Mouse (Mus musculus) midbrain, embryonic 11.5 days (tissue): ENCODE data around the gene Mapk13. TPM values are rescaled to one million over a fixed set of nuclear protein-coding genes. Genes with fewer than 3 reads are reported as not detected.

Experiments used
- ATAC-seq: fragments of 200-750 bp; cut with Nextera tagmentation; 2 replicates; pipeline ENCODE4 v1.8.0; 2017; ENCODE audit warnings: moderate TSS enrichment, moderate library complexity; ENCODE audit not compliant: low FRiP score
- DNase-seq: peaks from one replicate; pipeline ENCODE4 v3.0.0; 2015; ENCODE audit warnings: low spot score; ENCODE audit errors: missing footprints
- H3K27ac ChIP-seq: fragments of 300-500 bp; sonication (generic); 2 replicates; pipeline ENCODE4 v1.5.1; 2014; ENCODE audit warnings: low read depth, low read length
- H3K27me3 ChIP-seq: fragments of 300-500 bp; sonication (generic); 2 replicates; pipeline ENCODE4 v1.6.1; 2014; ENCODE audit warnings: mild to moderate bottlenecking, low read length, moderate library complexity, mixed read lengths; ENCODE audit not compliant: control insufficient read depth, insufficient read depth
- H3K36me3 ChIP-seq: fragments of 300-500 bp; sonication (generic); 2 replicates; pipeline ENCODE4 v1.6.1; 2014; ENCODE audit warnings: mild to moderate bottlenecking, low read length, moderate library complexity, mixed read lengths; ENCODE audit not compliant: control insufficient read depth, insufficient read depth
- H3K4me1 ChIP-seq: fragments of 300-500 bp; sonication (generic); 2 replicates; pipeline ENCODE4 v1.6.1; 2014; ENCODE audit warnings: low read length; ENCODE audit not compliant: control insufficient read depth, insufficient read depth
- H3K4me2 ChIP-seq: fragments of 300-500 bp; sonication (generic); 2 replicates; pipeline ENCODE4 v1.6.1; 2014; ENCODE audit warnings: mild to moderate bottlenecking, moderate library complexity
- H3K4me3 ChIP-seq: fragments of 300-500 bp; sonication (generic); 2 replicates; pipeline ENCODE4 v1.5.1; 2014; ENCODE audit warnings: low read depth, low read length
- H3K9ac ChIP-seq: fragments of 300-500 bp; sonication (generic); 2 replicates; pipeline ENCODE4 v1.6.1; 2014; ENCODE audit warnings: low read length
- H3K9me3 ChIP-seq: fragments of 300-500 bp; sonication (generic); 2 replicates; pipeline ENCODE4 v1.6.1; 2016; ENCODE audit warnings: low read length; ENCODE audit not compliant: control insufficient read depth
- WGBS: fragments of 180-500 bp; shearing (Covaris S2); extraction: QIAGEN DNeasy Blood & Tissue Kit; methylation state at CpG from one replicate; pipeline ENCODE4 v1.1.7; 2014; 5-methylcytosine and 5-hydroxymethylcytosine counted together
- polyA plus RNA-seq: library from polyadenylated mRNA; unstranded; fragments of >200 nt; fragmentation: Nextera tagmentation; extraction: Ambion mirVana; gene quantifications from 2 replicates; pipeline ENCODE4 v1.2.1, GENCODE M21; 2014

Mapk13 gene
- polyA plus RNA-seq, 1 experiment from 2014 or later, result 1.2 TPM

DNA sequence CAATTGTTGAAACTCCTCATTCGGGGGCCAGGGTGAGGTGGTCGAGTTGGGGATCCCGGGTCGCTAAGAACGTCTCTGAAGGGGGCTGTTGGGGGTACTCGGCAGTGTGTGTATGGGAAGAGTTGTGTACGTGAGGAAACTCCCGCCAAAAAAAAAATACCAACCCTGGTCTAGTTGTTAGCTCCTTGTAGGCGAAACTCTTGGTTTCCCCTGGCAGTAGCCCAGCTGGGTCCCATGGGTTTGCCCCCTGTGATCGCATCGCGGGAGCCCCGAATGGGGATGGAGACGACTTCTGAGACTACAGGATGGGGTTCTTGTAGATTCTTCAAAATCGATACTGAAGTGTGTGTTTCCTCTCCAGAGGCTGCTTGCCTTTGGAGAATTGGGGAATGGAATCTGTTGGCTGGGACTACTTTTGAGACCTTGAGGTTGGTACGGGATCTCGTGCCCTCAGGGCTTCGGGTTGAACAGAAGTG lies 32.9 kb downstream of the Mapk13 start:
- no peaks in the 10 kb centered on the region for H3K9me3 ChIP-seq
- no peaks in the 10 kb centered on the region for H3K27me3 ChIP-seq
- DNase-seq (no peak), ATAC-seq (peak; percentile 23)
- H3K4me2 ChIP-seq, result peak overlapping the region; percentile 63
- 1% methylated on average over 18 of the region's 18 CpGs for WGBS
- peaks cover 25% of the 10 kb centered on the region for H3K4me1 ChIP-seq
- H3K4me3 ChIP-seq, result peak overlapping the region; percentile 100
- peaks cover 12% of the 10 kb centered on the region for H3K36me3 ChIP-seq
- no peak overlapping the region for H3K27ac ChIP-seq
- H3K9ac ChIP-seq, result peak overlapping the region; percentile 100

DNA sequence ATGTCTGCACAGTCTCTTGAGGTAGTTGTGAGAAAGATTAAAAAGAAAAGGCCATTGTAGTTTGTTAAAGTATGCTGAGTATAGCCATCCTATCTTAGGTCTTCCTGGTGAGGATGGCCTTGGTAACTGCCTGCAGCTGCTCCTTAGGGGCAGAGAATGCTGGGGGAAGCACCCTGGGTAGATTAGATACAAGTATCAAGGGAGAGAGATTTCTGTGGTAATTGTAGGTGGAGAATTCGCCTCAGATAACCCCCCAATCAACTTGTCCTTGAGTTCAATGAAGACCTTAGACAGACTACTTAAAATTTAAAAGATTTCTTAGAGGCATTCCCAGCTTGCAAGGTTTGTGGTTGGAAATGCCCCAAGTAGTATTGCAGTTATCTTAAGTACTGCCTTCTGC lies 34.2 kb downstream of the Mapk13 start:
- Histone ChIP-seq H3K9me3 (no peaks in the 10 kb centered on the region), H3K4me3 (no peak overlapping the region)
- 93% methylated on average over 1 of the region's 1 CpGs for WGBS

DNA sequence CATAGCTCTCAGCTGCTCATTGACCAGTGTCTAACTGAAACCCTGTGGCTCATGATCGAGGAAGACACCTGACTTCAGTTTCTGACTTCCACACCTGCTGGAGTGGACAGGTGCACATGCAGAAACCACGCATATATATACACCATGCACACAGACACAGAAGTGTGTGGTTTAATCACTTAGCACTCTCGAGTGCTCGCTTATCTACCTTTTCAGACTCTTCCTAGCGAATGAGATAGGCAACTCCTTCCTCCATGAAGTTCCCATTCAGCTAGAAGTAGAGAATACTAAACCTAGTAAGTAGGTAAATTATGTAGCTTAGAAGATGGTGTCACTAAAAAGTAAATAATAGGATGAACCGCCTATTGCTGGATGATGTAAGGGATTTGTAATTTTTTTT lies 35.9 kb downstream of the Mapk13 start:
- WGBS, result 94% methylated on average over 6 of the region's 6 CpGs
- Histone ChIP-seq H3K4me3 (no peak overlapping the region), H3K36me3 (peaks cover 29% of the 10 kb centered on the region), H3K9ac (no peak overlapping the region), H3K4me1 (peaks cover 17% of the 10 kb centered on the region), H3K4me2 (no peak overlapping the region), H3K27ac (no peak overlapping the region), H3K9me3 (no peaks in the 10 kb centered on the region), H3K27me3 (no peaks in the 10 kb centered on the region)
- ATAC-seq (no peak), DNase-seq (no peak)

More for the DNA sequence above, 34.2 kb downstream of the Mapk13 start:
- Histone ChIP-seq H3K27ac (no peak overlapping the region), H3K4me1 (peaks cover 25% of the 10 kb centered on the region), H3K9ac (no peak overlapping the region), H3K36me3 (peaks cover 21% of the 10 kb centered on the region), H3K27me3 (no peaks in the 10 kb centered on the region), H3K4me2 (no peak overlapping the region)
- DNase-seq (no peak), ATAC-seq (no peak)

DNA sequence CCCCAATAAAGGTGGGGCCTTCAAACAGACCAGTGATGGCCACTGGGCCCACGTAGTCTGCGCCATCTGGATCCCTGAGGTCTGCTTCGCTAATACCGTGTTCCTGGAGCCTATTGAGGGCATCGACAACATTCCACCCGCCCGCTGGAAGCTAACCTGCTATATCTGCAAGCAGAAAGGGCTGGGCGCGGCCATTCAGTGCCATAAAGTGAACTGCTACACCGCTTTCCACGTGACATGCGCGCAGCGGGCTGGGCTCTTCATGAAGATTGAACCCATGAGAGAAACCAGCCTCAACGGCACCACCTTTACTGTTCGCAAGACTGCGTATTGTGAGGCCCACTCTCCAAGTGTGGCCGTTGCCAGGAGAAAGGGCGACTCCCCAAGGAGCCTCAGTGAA lies 37.7 kb downstream of the Mapk13 start:
- no peak overlapping the region for H3K4me2 ChIP-seq
- H3K4me1 ChIP-seq, result peaks cover 11% of the 10 kb centered on the region
- no peak overlapping the region for H3K9ac ChIP-seq
- no peaks in the 10 kb centered on the region for H3K9me3 ChIP-seq
- no peak overlapping the region for H3K27ac ChIP-seq
- ATAC-seq, result no peak
- H3K36me3 ChIP-seq, result peaks cover 38% of the 10 kb centered on the region
- no peak for DNase-seq
- no peak overlapping the region for H3K4me3 ChIP-seq
- H3K27me3 ChIP-seq, result no peaks in the 10 kb centered on the region
- 96% methylated on average over 19 of the region's 19 CpGs for WGBS

DNA sequence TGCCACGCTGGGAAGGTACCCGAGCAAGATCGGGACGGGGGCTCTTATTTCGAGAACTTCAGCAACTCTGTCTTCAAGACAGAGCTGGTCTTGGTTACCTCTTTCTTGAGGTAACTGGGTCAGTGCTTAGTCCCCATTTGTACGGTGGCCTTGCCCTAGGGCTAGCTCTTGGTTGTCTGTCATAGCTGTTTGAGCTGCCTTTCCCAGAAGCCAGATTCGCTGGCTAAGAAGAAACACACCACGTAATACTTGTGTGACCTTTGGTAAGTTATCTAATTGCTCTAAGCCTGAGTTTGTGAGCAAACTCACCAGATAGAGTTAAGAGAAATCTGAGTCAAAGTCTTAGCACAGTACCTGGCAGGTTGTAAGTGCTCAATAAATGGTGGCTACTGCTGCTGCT lies 39.6 kb downstream of the Mapk13 start:
- 94% methylated on average over 8 of the region's 8 CpGs for WGBS
- H3K4me2 ChIP-seq, result no peak overlapping the region
- peaks cover 44% of the 10 kb centered on the region for H3K36me3 ChIP-seq
- no peak for ATAC-seq
- no peaks in the 10 kb centered on the region for H3K27me3 ChIP-seq
- H3K9ac ChIP-seq, result no peak overlapping the region
- DNase-seq, result no peak
- no peak overlapping the region for H3K4me3 ChIP-seq
- H3K9me3 ChIP-seq, result no peaks in the 10 kb centered on the region
- no peaks in the 10 kb centered on the region for H3K4me1 ChIP-seq
- no peak overlapping the region for H3K27ac ChIP-seq

DNA sequence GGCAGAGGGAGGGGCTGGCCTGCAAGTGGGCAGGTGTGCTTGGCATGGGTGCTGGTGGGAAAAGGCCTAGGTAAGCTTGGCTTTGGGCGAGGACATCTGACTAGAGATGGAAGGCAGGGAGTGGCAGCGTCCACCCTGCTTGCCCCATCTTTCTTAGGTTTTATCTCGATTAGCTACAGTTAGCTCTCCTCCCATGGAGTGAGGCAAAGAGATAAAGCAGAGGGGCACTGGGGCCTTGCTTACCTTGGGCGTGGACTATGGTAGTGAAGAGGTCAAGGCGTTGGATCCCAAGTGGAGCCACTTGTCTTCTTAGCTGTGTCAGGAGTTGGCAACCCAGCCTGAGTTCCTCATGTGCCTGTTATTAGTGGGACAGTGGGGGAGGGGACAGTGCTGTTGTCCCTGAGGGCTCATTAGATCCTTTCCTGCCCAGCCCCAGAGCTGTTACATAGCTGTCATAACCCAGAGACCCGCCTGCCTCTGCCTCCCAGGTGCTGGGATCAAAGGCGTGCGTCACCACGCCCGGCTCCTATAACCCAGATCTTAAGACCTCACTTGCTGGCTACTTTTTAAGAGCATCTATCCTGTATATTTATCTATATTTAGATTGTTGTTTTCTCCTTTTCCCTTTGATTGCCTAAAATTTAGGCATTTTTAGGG lies 40.2 kb downstream of the Mapk13 start:
- H3K9ac ChIP-seq, result no peak overlapping the region
- 98% methylated on average over 10 of the region's 10 CpGs for WGBS
- H3K4me1 ChIP-seq, result no peaks in the 10 kb centered on the region
- DNase-seq (no peak), ATAC-seq (no peak)
- H3K36me3 ChIP-seq, result peaks cover 44% of the 10 kb centered on the region
- no peaks in the 10 kb centered on the region for H3K9me3 ChIP-seq
- no peaks in the 10 kb centered on the region for H3K27me3 ChIP-seq
- no peak overlapping the region for H3K27ac ChIP-seq
- no peak overlapping the region for H3K4me3 ChIP-seq
- no peak overlapping the region for H3K4me2 ChIP-seq

DNA sequence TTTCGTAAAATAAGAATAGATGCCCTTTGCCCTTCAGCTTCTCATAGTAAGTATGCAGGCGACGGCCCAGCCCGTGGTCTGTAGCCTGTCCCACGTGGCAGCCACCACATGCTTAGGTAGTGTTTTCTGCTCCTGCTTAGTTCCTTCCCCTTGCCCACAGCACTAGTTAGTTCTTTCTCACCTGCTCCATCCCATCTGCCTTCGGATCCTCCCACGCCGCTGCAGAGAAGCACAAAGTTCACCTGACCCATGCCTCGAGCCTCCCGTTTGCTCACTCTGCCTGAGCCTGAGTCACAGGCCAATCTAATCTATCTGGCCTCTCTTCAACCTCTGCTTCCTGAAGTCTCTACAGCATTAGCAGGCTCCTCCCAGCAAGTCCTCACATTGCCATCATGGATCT lies 43.2 kb downstream of the Mapk13 start:
- WGBS, result 95% methylated on average over 10 of the region's 10 CpGs
- no peak for DNase-seq
- no peak overlapping the region for H3K4me3 ChIP-seq
- peaks cover 41% of the 10 kb centered on the region for H3K36me3 ChIP-seq
- no peak for ATAC-seq
- no peaks in the 10 kb centered on the region for H3K9me3 ChIP-seq
- H3K4me2 ChIP-seq, result no peak overlapping the region
- H3K9ac ChIP-seq, result no peak overlapping the region
- no peaks in the 10 kb centered on the region for H3K4me1 ChIP-seq
- no peak overlapping the region for H3K27ac ChIP-seq
- H3K27me3 ChIP-seq, result no peaks in the 10 kb centered on the region

DNA sequence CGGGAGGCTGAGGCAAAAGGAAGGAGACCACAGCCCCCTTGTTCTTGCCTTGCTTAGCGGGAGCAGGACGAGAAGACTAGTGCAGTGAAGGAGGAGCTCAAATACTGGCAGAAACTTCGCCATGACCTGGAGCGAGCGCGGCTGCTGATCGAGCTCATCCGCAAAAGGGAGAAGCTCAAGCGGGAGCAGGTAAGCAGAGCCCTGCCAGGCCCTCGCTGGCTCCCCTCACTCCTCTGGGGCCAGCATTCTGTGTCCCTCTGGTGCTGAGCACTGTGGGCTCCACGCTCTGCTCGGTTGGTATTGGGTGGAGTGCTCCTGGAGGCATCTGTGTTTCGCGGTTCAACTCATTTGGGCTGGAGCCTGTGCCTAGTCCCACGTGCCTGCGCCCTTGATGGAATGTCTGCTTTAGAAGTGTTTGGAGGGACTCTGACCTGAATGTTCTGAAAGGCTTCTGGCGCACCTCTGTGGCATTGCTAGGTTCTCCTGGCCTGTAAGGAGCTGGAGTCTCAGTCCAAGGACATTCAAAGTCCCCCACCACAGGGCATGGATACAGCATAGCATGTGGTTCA lies 45.5 kb downstream of the Mapk13 start:
- Histone ChIP-seq H3K27me3 (no peaks in the 10 kb centered on the region), H3K36me3 (peaks cover 44% of the 10 kb centered on the region), H3K9me3 (no peaks in the 10 kb centered on the region), H3K9ac (no peak overlapping the region), H3K4me3 (no peak overlapping the region), H3K4me2 (no peak overlapping the region), H3K4me1 (no peaks in the 10 kb centered on the region), H3K27ac (no peak overlapping the region)
- WGBS, result 94% methylated on average over 18 of the region's 18 CpGs
- ATAC-seq (no peak), DNase-seq (peak; percentile 84)

DNA sequence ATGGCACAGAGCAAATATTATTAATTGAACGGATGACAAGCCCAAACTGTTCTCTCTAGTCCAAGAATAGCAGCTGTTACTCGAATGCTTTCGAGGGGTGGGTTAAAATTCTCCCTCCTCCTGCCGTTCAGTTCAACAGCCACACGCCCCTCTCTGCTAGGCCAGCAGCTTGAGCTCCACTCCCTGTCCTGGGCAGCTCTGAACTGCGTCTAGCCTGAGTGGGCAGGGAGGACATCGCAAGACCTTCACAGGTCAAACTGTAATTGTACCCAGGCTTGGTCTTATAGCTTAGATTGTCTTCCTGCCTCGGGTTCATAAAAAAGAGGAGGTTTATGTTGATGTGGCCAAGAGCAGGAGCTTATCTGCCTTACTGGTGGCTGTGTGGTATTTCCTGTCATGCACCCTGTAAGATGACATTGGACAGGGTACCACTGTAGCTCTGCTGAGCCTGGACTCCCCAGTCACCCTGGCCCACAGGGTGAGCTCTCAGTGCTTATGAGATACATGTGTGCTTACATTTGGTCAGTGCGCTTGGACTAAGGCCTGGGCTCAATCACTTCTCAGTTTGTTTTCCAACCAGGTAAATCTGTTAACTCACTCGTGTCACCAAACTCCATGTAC lies 46.4 kb downstream of the Mapk13 start:
- Histone ChIP-seq H3K27me3 (no peaks in the 10 kb centered on the region), H3K27ac (no peak overlapping the region), H3K4me1 (no peaks in the 10 kb centered on the region), H3K4me2 (no peak overlapping the region), H3K9me3 (no peaks in the 10 kb centered on the region), H3K9ac (no peak overlapping the region), H3K4me3 (no peak overlapping the region), H3K36me3 (peaks cover 43% of the 10 kb centered on the region)
- WGBS, result 91% methylated on average over 10 of the region's 10 CpGs
- ATAC-seq (no peak), DNase-seq (no peak)
